Mouse (Mus musculus) right cerebral cortex, adult 18-20 months (tissue): ENCODE measurements around the gene Loxl3.
A peak's percentile ranks its signal among the peaks of the same experiment; 100 is the strongest.

ENCODE experiments used
- DNase-seq: peaks from one replicate; pipeline ENCODE4 v3.0.0; 2022; ENCODE audit warnings: mixed read lengths

Gene Loxl3

GRCm38 (mm10) chr6:83019044-83019443 lies 14.9 kb upstream of the Loxl3 start:
- no peak for DNase-seq

GRCm38 (mm10) chr6:83020121-83020520 lies 13.9 kb upstream of the Loxl3 start:
- DNase-seq, result no peak

GRCm38 (mm10) chr6:83020836-83021593 lies 13.0 kb upstream of the Loxl3 start:
- DNase-seq, result no peak

- DNase-seq, result no peak
Measured at GRCm38 (mm10) chr6:83023008-83023407, 11.0 kb upstream of the Loxl3 start.

- DNase-seq, result no peak
Measured at GRCm38 (mm10) chr6:83023786-83024185, 10.2 kb upstream of the Loxl3 start.

- DNase-seq, result no peak
Measured at GRCm38 (mm10) chr6:83024421-83024820, 9.6 kb upstream of the Loxl3 start.

- DNase-seq, result no peak
Measured at GRCm38 (mm10) chr6:83025221-83025620, 8.8 kb upstream of the Loxl3 start.

- DNase-seq, result no peak
Measured at GRCm38 (mm10) chr6:83027293-83027692, 6.7 kb upstream of the Loxl3 start.

- no peak for DNase-seq
Measured at GRCm38 (mm10) chr6:83027706-83028105, 6.3 kb upstream of the Loxl3 start.

- DNase-seq, result no peak
Measured at GRCm38 (mm10) chr6:83029777-83030176, 4.2 kb upstream of the Loxl3 start.

GRCm38 (mm10) chr6:83031111-83031510 lies 2.9 kb upstream of the Loxl3 start:
- DNase-seq, result no peak

GRCm38 (mm10) chr6:83031921-83032590 lies 1.9 kb upstream of the Loxl3 start:
- DNase-seq, result no peak

GRCm38 (mm10) chr6:83032769-83033191 lies 1.2 kb upstream of the Loxl3 start:
- no peak for DNase-seq

- no peak for DNase-seq
Measured at GRCm38 (mm10) chr6:83034463-83035055, 586 bp downstream of the Loxl3 start.

GRCm38 (mm10) chr6:83037188-83037587 lies 3.2 kb downstream of the Loxl3 start:
- DNase-seq, result no peak

GRCm38 (mm10) chr6:83038496-83039012 lies 4.6 kb downstream of the Loxl3 start:
- peak; percentile 87 for DNase-seq

- no peak for DNase-seq
Measured at GRCm38 (mm10) chr6:83040601-83041000, 6.6 kb downstream of the Loxl3 start.

GRCm38 (mm10) chr6:83043561-83043960 lies 9.6 kb downstream of the Loxl3 start:
- DNase-seq, result no peak

- DNase-seq, result no peak
Measured at GRCm38 (mm10) chr6:83043993-83044392, 10.0 kb downstream of the Loxl3 start.

GRCm38 (mm10) chr6:83044742-83045141 lies 10.8 kb downstream of the Loxl3 start:
- no peak for DNase-seq

GRCm38 (mm10) chr6:83049367-83049766 lies 15.4 kb downstream of the Loxl3 start:
- no peak for DNase-seq

GRCm38 (mm10) chr6:83053136-83053960 lies 19.4 kb downstream of the Loxl3 start:
- peak; percentile 46 for DNase-seq
